Mouse (Mus musculus) frontal cortex, postnatal 14 days (tissue): ENCODE data around the gene Igsf8.

Source experiments
- DNase-seq, 2 experiments: peaks; one replicate each; pipeline ENCODE4 v3.0.0; 2022; ENCODE audit warnings: low spot score in 2 of 2

Gene Igsf8

GRCm38 (mm10) chr1:172323801-172324359, 62.4 kb downstream of the Igsf8 start:
- DNase-seq, result peak in 1 of 2 experiments; percentile 72

- peak; percentile 67 to 69 for DNase-seq
Measured at GRCm38 (mm10) chr1:172324725-172325124, 63.3 kb downstream of the Igsf8 start.

- DNase-seq, result peak in 1 of 2 experiments; percentile 68
Measured at GRCm38 (mm10) chr1:172325680-172326535, 64.5 kb downstream of the Igsf8 start.

GRCm38 (mm10) chr1:172326684-172327083, 65.2 kb downstream of the Igsf8 start:
- DNase-seq, result no peak

GRCm38 (mm10) chr1:172327206-172328001, 66.0 kb downstream of the Igsf8 start:
- no peak for DNase-seq

GRCm38 (mm10) chr1:172328041-172328440, 66.6 kb downstream of the Igsf8 start:
- DNase-seq, result no peak

GRCm38 (mm10) chr1:172328461-172328860, 67.0 kb downstream of the Igsf8 start:
- no peak for DNase-seq

GRCm38 (mm10) chr1:172329131-172329530, 67.7 kb downstream of the Igsf8 start, which contains the start of gene Kcnj9:
Gene Kcnj9, minus strand, starts transcription at chr1:172329318.
- peak in 1 of 2 experiments; percentile 79 for DNase-seq

GRCm38 (mm10) chr1:172329616-172330015, 68.2 kb downstream of the Igsf8 start:
- DNase-seq, result no peak

- no peak for DNase-seq
Measured at GRCm38 (mm10) chr1:172331422-172331947, 70.0 kb downstream of the Igsf8 start.

GRCm38 (mm10) chr1:172332925-172333324, 71.5 kb downstream of the Igsf8 start:
- no peak for DNase-seq

GRCm38 (mm10) chr1:172333512-172333911, 72.1 kb downstream of the Igsf8 start:
- no peak for DNase-seq

- DNase-seq, result no peak
Measured at GRCm38 (mm10) chr1:172335804-172336203, 74.4 kb downstream of the Igsf8 start.

GRCm38 (mm10) chr1:172337411-172338185, 76.2 kb downstream of the Igsf8 start:
- no peak for DNase-seq

GRCm38 (mm10) chr1:172340729-172341321, 79.4 kb downstream of the Igsf8 start, which contains the start of gene Kcnj10:
Gene Kcnj10, plus strand, starts transcription at chr1:172341210.
- peak; percentile 69 to 76 for DNase-seq

- DNase-seq, result no peak
Measured at GRCm38 (mm10) chr1:172341386-172341785, 79.9 kb downstream of the Igsf8 start.

- peak in 1 of 2 experiments; percentile 75 for DNase-seq
Measured at GRCm38 (mm10) chr1:172342729-172343128, 81.3 kb downstream of the Igsf8 start.

GRCm38 (mm10) chr1:172343914-172344313, 82.5 kb downstream of the Igsf8 start:
- DNase-seq, result no peak

- no peak for DNase-seq
Measured at GRCm38 (mm10) chr1:172344820-172345219, 83.4 kb downstream of the Igsf8 start.

GRCm38 (mm10) chr1:172346707-172347106, 85.3 kb downstream of the Igsf8 start:
- no peak for DNase-seq

- no peak for DNase-seq
Measured at GRCm38 (mm10) chr1:172347382-172347781, 85.9 kb downstream of the Igsf8 start.
